8 mouse cellular contexts compared by ENCODE assay signal in the genomic region with DNA sequence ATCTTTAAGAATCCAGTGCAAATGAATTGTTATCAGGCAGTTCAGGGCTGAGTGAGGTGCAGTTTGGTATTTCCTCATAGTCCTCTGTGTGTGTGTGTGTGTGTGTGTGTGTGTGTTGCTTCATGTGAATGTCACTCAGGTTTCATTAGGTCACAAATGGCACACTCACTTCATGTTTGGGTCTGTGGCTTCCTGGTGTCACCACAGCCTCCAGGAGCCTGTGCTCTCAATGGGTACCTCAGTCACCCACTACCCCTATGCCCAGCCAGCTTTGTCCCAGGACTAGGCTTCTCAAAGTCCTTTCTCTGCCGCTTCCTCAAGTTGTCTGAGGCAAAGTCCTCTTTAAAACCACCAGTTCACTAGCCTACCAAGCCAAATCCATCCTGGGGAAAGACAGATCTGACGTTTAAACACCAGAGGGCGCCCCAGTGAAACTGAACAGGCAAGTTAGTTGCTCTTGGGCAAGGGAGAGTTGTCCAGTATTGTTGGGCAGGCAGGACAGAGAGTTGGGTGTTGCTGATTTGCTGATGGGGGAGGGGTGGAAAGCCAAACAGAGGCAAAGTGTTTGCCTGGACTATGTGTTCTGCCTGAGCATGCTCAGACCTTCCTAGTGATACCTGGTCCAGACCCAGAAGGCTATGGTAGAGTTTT. TPM values are rescaled to one million over a fixed set of nuclear protein-coding genes. Genes with fewer than 3 reads are reported as not detected.
DNase-seq lines count a peak whose midpoint lies in the region; ATAC-seq lines count a peak whose summit lies in the region.

No protein-coding gene starts in this region.

- H3K36me3 ChIP-seq in hindbrain, embryonic 10.5 days, result no peaks in the 10 kb centered on the region
- no peaks in the 10 kb centered on the region for H3K36me3 ChIP-seq in hindbrain, embryonic 12.5 days
- H3K36me3 ChIP-seq in heart, embryonic 10.5 days, result peaks cover 9% of the 10 kb centered on the region; the same call in 1 of the 2 replicates
- peaks cover 3% of the 10 kb centered on the region; the same call in 1 of the 2 replicates for H3K36me3 ChIP-seq in liver, embryonic 11.5 days (ENCODE audit: control insufficient read depth, insufficient read depth, low read length)
- no peaks in the 10 kb centered on the region for H3K36me3 ChIP-seq in neural tube, embryonic 11.5 days (ENCODE audit: control insufficient read depth, insufficient read depth, low read length)
- H3K36me3 ChIP-seq in stomach, embryonic 15.5 days, result no peaks in the 10 kb centered on the region

- no peaks in the 10 kb centered on the region for H3K9me3 ChIP-seq in hindbrain, embryonic 10.5 days
- H3K9me3 ChIP-seq in hindbrain, embryonic 12.5 days (replicated peaks), result no peaks in the 10 kb centered on the region
- H3K9me3 ChIP-seq in heart, embryonic 10.5 days, result no peaks in the 10 kb centered on the region
- H3K9me3 ChIP-seq in liver, embryonic 11.5 days (ENCODE audit: control insufficient read depth, low read length), result no peaks in the 10 kb centered on the region
- no peaks in the 10 kb centered on the region for H3K9me3 ChIP-seq in neural tube, embryonic 11.5 days (ENCODE audit: control insufficient read depth, low read length)
- H3K9me3 ChIP-seq in stomach, embryonic 15.5 days, result no peaks in the 10 kb centered on the region

- no peak overlapping the region for H3K9ac ChIP-seq in hindbrain, embryonic 12.5 days
- H3K9ac ChIP-seq in liver, embryonic 11.5 days (ENCODE audit: low read depth, low read length), result no peak overlapping the region
- no peak overlapping the region for H3K9ac ChIP-seq in neural tube, embryonic 11.5 days (ENCODE audit: low read length)
- no peak overlapping the region for H3K9ac ChIP-seq in stomach, embryonic 15.5 days

- no peak for ATAC-seq in hindbrain, embryonic 12.5 days (ENCODE audit: low FRiP score)
- peak; percentile 37; the same call in 1 of the 2 replicates for ATAC-seq in liver, embryonic 11.5 days (replicated peaks; ENCODE audit: low FRiP score)
- peak; percentile 35; the same call in 1 of the 2 replicates for ATAC-seq in neural tube, embryonic 11.5 days (ENCODE audit: insufficient read depth, low FRiP score, low TSS enrichment)
- peak; percentile 75 for ATAC-seq in stomach, embryonic 15.5 days (ENCODE audit: insufficient read depth, low FRiP score, low read depth)

- peak; percentile 80 for DNase-seq in hindbrain, embryonic 10.5 days (ENCODE audit: low spot score)
- DNase-seq in embryo, embryonic 11 days, result peak; percentile 83
- DNase-seq in heart, embryonic 10.5 days (ENCODE audit: low spot score), result peak; percentile 88
- DNase-seq in kidney, postnatal 10 days, result peak; percentile 91
- DNase-seq in liver, embryonic 11.5 days (ENCODE audit: low spot score), result peak; percentile 71
- DNase-seq in neural tube, embryonic 11.5 days (ENCODE audit: low spot score), result peak; percentile 81

- WGBS in hindbrain, embryonic 10.5 days, result 13% methylated on average over 3 of the region's 3 CpGs
- 12% methylated on average over 3 of the region's 3 CpGs for WGBS in hindbrain, embryonic 12.5 days
- WGBS in heart, embryonic 10.5 days, result 13% methylated on average over 3 of the region's 3 CpGs
- WGBS in liver, embryonic 11.5 days, result 7% methylated on average over 3 of the region's 3 CpGs
- WGBS in neural tube, embryonic 11.5 days, result 14% methylated on average over 3 of the region's 3 CpGs
- 6% methylated on average over 3 of the region's 3 CpGs for WGBS in stomach, embryonic 15.5 days

- H3K27me3 ChIP-seq in hindbrain, embryonic 10.5 days (ENCODE audit: insufficient read depth, poor library complexity, severe bottlenecking), result no peaks in the 10 kb centered on the region
- H3K27me3 ChIP-seq in hindbrain, embryonic 12.5 days, result no peaks in the 10 kb centered on the region
- no peaks in the 10 kb centered on the region for H3K27me3 ChIP-seq in heart, embryonic 10.5 days (ENCODE audit: insufficient read depth, poor library complexity, severe bottlenecking)
- H3K27me3 ChIP-seq in liver, embryonic 11.5 days (replicated peaks; ENCODE audit: control insufficient read depth, insufficient read depth, low read length), result no peaks in the 10 kb centered on the region
- H3K27me3 ChIP-seq in neural tube, embryonic 11.5 days (ENCODE audit: control insufficient read depth, insufficient read depth, low read length), result no peaks in the 10 kb centered on the region
- no peaks in the 10 kb centered on the region for H3K27me3 ChIP-seq in stomach, embryonic 15.5 days (replicated peaks)

- H3K4me3 ChIP-seq in hindbrain, embryonic 10.5 days, result no peak overlapping the region
- no peak overlapping the region for H3K4me3 ChIP-seq in hindbrain, embryonic 12.5 days
- no peak overlapping the region for H3K4me3 ChIP-seq in heart, embryonic 10.5 days
- H3K4me3 ChIP-seq in liver, embryonic 11.5 days (ENCODE audit: low read depth, low read length), result no peak overlapping the region
- no peak overlapping the region for H3K4me3 ChIP-seq in neural tube, embryonic 11.5 days (ENCODE audit: low read depth, low read length)
- H3K4me3 ChIP-seq in stomach, embryonic 15.5 days (replicated peaks), result no peak overlapping the region

- H3K27ac ChIP-seq in hindbrain, embryonic 10.5 days, result no peak overlapping the region
- H3K27ac ChIP-seq in hindbrain, embryonic 12.5 days, result no peak overlapping the region
- H3K27ac ChIP-seq in heart, embryonic 10.5 days, result no peak overlapping the region
- H3K27ac ChIP-seq in liver, embryonic 11.5 days (ENCODE audit: low read depth, low read length), result no peak overlapping the region; the same call in 1 of the 2 replicates
- H3K27ac ChIP-seq in neural tube, embryonic 11.5 days (ENCODE audit: low read depth, low read length), result no peak overlapping the region
- no peak overlapping the region for H3K27ac ChIP-seq in stomach, embryonic 15.5 days

- no peak overlapping the region for H3K4me2 ChIP-seq in hindbrain, embryonic 12.5 days (replicated peaks)
- no peak overlapping the region for H3K4me2 ChIP-seq in liver, embryonic 11.5 days
- H3K4me2 ChIP-seq in neural tube, embryonic 11.5 days (ENCODE audit: low read depth), result no peak overlapping the region
- no peak overlapping the region for H3K4me2 ChIP-seq in stomach, embryonic 15.5 days

- peaks cover 9% of the 10 kb centered on the region; the same call in 1 of the 2 replicates for H3K4me1 ChIP-seq in hindbrain, embryonic 10.5 days (replicated peaks)
- no peaks in the 10 kb centered on the region; the same call in 1 of the 2 replicates for H3K4me1 ChIP-seq in hindbrain, embryonic 12.5 days
- H3K4me1 ChIP-seq in heart, embryonic 10.5 days, result peaks cover 9% of the 10 kb centered on the region
- H3K4me1 ChIP-seq in liver, embryonic 11.5 days (replicated peaks; ENCODE audit: control insufficient read depth, insufficient read depth, low read length), result peaks cover 9% of the 10 kb centered on the region; the same call in 1 of the 2 replicates
- no peaks in the 10 kb centered on the region for H3K4me1 ChIP-seq in neural tube, embryonic 11.5 days (ENCODE audit: control insufficient read depth, insufficient read depth, low read length)
- H3K4me1 ChIP-seq in stomach, embryonic 15.5 days, result no peaks in the 10 kb centered on the region

RNA-seq across cellular contexts. Expression of a gene that starts 20.8 kb away (rescaled TPM):
- 0.14 and 0.36 TPM in 2 replicates for polyA plus RNA-seq in hindbrain, embryonic 10.5 days (2016; fragmentation: Nextera tagmentation; extraction: Ambion mirVana)
- polyA plus RNA-seq in hindbrain, embryonic 12.5 days (2016; fragmentation: Nextera tagmentation; extraction: Ambion mirVana), result 0.30 and 0.50 TPM in 2 replicates
- polyA plus RNA-seq in heart, embryonic 10.5 days (2016; fragmentation: Nextera tagmentation; extraction: Ambion mirVana), result 0.38 and 0.44 TPM in 2 replicates
- polyA plus RNA-seq in liver, embryonic 11.5 days (2014; fragmentation: Nextera tagmentation; extraction: Ambion mirVana), result 0.09 and 0.11 TPM in 2 replicates
- 0.23 TPM in 1 of 2 replicates, not detected in the other for polyA plus RNA-seq in neural tube, embryonic 11.5 days (2014; fragmentation: Nextera tagmentation; extraction: Ambion mirVana)
- 0.31 and 0.35 TPM in 2 replicates for polyA plus RNA-seq in stomach, embryonic 15.5 days (2015; fragmentation: Nextera tagmentation; extraction: Ambion mirVana)
